Mouse (Mus musculus) testis, postnatal 14 days (tissue): Measurements from ENCODE around the gene Gm8764.
"Not testable (repeated sequence)": the region's sequence is repeated elsewhere in the genome, so short reads cannot be mapped to it uniquely, and the experiment has no call there.

Experiments
- DNase-seq: peaks from one replicate; pipeline ENCODE4 v3.0.0; 2021; ENCODE audit warnings: low spot score

Gene Gm8764

GRCm38 (mm10) chr10:104159706-104160105 is at the start of gene Gm8764:
TSS of gene Gm8764 (plus strand) at chr10:104160006.
- DNase-seq = not testable (repeated sequence)

- no peak for DNase-seq
Observed at GRCm38 (mm10) chr10:104110044-104110443, 49.8 kb upstream of the Gm8764 start.

GRCm38 (mm10) chr10:104118312-104118711 is 41.5 kb upstream of the Gm8764 start:
- DNase-seq = no peak

GRCm38 (mm10) chr10:104142687-104143086 is 17.1 kb upstream of the Gm8764 start, which contains the start of gene Gm21293:
TSS of gene Gm21293 (plus strand) at chr10:104142987.
- not testable (repeated sequence) for DNase-seq

GRCm38 (mm10) chr10:104151197-104151596 is 8.6 kb upstream of the Gm8764 start, which contains the start of gene Gm6763:
TSS of gene Gm6763 (plus strand) at chr10:104151497.
- DNase-seq = not testable (repeated sequence)

GRCm38 (mm10) chr10:104168215-104168614 is 8.4 kb downstream of the Gm8764 start, which contains the start of gene Gm21304:
TSS of gene Gm21304 (plus strand) at chr10:104168515.
- DNase-seq = not testable (repeated sequence)

- DNase-seq = not testable (repeated sequence)
Observed at GRCm38 (mm10) chr10:104176724-104177123, 16.9 kb downstream of the Gm8764 start, which contains the start of gene Gm21312. TSS of gene Gm21312 (plus strand) at chr10:104177024.

GRCm38 (mm10) chr10:104185233-104185632 is 25.4 kb downstream of the Gm8764 start, which contains the start of gene Gm20765:
TSS of gene Gm20765 (plus strand) at chr10:104185533.
- not testable (repeated sequence) for DNase-seq

GRCm38 (mm10) chr10:104193742-104194141 is 33.9 kb downstream of the Gm8764 start, which contains the start of gene Gm4340:
TSS of gene Gm4340 (plus strand) at chr10:104194042.
- not testable (repeated sequence) for DNase-seq

- DNase-seq = no peak
Observed at GRCm38 (mm10) chr10:104209655-104210054, 49.8 kb downstream of the Gm8764 start.

GRCm38 (mm10) chr10:104210268-104210990 is 50.6 kb downstream of the Gm8764 start:
- DNase-seq = no peak
